Mouse (Mus musculus) kidney, postnatal 4 days (tissue): ENCODE results near the gene Tspan9.

ENCODE experiments used
- DNase-seq, 2 experiments: peaks; one replicate each; pipeline ENCODE4 v3.0.0; 2021; ENCODE audit warnings: mixed read lengths in 2 of 2

Gene Tspan9

GRCm38 (mm10) chr6:128075453-128076003, 67.9 kb downstream of the Tspan9 start:
- peak; percentile 57 to 64 for DNase-seq

DNA sequence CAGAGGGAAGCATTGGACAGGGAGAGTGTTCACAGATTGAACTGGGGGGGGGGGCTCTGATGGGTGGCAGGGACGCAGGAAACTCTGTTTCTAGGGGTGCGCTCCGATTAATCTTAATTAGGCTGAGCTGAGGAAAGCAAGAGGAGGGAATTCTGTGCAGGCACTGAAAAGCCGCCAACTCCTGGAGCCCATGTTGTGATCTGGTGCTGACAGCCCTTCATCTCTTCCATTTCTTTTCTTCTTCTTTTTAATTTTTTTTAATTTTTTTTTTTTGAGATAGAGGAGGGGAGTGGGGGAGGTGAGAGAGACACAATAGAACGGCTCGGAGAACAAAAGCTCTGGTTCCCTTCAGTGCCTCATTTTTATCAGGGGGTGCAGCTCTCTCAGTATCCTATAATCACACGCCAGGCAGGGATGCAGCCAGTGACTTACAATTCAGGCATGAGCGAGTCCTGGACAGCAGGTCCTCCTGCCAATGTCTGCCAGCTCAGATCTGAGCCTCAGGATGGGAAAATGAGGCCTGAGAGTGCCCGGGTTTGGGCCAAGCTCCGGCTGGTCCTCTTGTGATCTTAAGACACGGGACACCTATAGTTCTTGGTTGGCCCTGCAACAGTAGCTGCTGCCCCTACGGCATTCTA, 72.4 kb downstream of the Tspan9 start:
- DNase-seq: no peak

GRCm38 (mm10) chr6:128070072-128070872, 73.1 kb downstream of the Tspan9 start:
- no peak for DNase-seq

GRCm38 (mm10) chr6:128068144-128068543, 75.2 kb downstream of the Tspan9 start:
- no peak for DNase-seq

DNA sequence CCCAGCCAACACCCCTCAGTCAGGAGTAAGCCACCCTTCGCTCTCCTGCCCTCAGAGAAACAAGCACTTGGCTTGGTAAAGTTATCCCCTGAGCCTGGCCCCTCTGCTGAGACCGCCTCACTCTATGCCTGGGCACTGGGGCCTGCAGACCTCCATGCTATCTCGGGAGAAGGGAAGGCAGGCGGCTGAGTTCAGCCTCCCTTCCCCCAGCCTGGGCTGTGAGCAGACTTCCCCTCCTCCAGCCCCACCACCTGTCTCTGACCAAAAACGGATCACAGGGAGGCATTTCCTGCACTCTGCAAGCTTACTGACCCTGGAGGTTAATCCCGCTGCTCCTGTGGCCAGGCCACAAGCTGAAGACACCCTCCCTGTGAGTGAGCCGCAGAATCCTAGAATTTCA, 77.4 kb downstream of the Tspan9 start:
- peak; percentile 54 to 69 for DNase-seq

DNA sequence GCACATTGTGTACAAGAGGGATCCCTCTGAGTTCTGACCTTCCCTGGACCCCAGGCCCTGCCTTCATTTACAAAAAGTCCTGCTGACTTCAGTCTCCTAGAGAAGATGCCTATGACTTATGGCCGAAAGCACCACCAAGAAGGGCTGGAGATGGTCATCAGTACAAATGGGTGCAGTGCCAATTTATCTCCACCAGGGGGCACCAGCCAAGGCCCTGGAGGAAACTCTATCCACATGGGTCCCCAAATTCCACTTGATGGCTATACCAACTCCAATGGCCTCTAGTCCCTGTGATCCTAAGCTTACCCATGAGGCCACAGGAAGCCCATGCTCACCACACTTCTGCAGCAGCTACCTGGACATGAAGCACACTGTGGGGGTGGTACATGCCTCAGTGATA, 79.9 kb downstream of the Tspan9 start:
- DNase-seq: peak; percentile 69 to 70

- DNase-seq: no peak
Measured at GRCm38 (mm10) chr6:128062784-128063183, 80.6 kb downstream of the Tspan9 start.

DNA sequence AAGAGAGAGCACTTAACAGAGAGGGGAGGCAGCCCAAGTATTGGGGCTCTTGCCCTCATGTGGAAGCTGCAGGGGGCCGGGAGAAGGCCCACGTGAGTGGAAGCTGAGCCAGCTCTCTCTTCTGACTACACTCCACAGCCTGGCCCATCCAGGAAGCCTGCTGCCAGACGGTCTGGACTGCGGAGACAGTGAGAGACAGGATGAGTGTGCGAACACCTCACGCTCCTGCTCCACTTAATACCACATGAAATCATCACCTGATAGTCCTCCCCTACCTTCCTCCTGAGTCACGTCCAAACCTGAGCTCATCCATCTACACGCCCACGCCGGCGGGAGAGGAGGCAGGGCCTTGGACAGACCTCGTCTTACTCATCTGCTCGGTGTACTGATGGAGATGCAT, 81.2 kb downstream of the Tspan9 start:
- DNase-seq: no peak

DNA sequence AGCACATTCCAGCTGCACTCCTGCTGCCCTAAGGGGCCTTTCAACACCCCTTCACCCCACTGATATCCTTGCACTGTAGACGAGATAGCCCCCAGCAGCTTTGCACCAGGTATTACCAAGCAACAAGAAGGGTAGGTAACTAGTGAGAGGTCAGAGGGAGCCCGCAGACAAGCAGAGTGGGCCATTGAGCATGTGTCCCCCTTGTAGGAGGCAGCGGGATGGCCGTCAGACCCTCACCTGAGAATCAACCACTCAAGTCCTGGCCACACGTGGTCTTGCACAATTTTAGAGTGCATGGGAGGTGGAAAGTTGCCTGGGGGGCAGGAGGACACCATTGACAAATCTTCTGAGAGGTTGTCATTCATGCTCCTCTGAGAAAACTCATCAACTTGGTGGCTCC, 82.1 kb downstream of the Tspan9 start:
- no peak for DNase-seq

- DNase-seq: no peak
Measured at GRCm38 (mm10) chr6:128058570-128058969, 84.8 kb downstream of the Tspan9 start.

DNA sequence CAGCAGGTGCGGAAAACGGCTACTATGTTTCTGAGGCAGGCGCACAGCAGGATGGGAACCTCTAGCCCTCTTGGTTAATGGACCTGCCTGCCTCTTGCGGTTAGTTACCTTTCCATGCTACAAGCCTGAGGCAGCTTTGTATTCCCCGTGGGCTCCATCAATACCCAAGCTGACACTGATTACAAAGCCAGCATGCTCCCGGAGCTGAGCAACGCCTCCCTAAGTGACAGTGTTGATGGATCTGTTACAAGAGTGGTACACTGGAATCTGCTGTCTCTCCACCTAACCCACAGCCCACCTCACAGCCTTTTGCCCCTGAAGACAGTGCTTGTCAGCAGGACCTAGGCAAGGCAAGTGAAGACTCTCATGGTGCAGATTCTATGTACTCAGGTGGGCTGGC, 85.2 kb downstream of the Tspan9 start:
- no peak for DNase-seq

- DNase-seq: no peak
Measured at GRCm38 (mm10) chr6:128053000-128053732, 90.2 kb downstream of the Tspan9 start.

DNA sequence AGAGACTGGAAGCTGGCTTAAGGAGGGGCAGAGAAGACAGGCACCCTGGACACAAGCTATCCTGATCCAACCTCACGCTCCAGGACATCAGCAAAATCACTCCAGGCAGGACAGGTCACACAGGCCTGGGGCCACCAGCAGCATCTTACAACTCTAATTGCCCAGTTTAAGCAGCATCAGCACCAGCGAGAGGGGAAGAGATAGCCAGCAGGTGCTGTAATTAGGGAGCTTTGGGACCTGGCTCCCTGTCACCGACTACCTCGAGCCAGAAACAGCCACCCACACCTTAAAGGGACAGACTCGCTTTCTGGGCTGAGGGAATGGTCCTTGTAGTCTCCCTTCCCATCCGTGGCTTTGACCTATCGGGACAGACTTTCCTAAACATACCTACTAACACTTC, 95.7 kb downstream of the Tspan9 start:
- no peak for DNase-seq

DNA sequence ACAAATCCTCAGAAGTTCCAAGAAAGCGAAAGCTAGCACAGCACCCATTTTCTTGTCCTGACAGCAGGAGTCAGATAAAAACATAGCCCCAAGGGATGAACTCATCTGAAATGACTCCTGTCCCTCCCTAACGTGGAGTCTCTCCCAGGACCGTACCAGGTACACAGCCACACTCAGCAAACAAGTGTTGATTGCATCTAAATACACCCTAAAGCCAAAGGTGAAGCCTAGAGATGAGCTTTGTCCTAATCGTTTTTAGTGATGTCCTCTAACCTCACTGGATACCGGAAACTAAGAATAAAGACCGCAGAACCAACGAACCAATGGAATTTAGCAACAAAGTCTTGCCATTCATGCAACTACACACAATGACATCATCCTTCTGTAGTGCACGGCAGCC, 96.2 kb downstream of the Tspan9 start:
- DNase-seq: no peak

GRCm38 (mm10) chr6:128046799-128047198, 96.6 kb downstream of the Tspan9 start:
- DNase-seq: no peak

- DNase-seq: peak in 1 of 2 experiments; percentile 45
Measured at GRCm38 (mm10) chr6:128044691-128045090, 98.7 kb downstream of the Tspan9 start.

GRCm38 (mm10) chr6:128043486-128043885, 99.9 kb downstream of the Tspan9 start:
- no peak for DNase-seq

DNA sequence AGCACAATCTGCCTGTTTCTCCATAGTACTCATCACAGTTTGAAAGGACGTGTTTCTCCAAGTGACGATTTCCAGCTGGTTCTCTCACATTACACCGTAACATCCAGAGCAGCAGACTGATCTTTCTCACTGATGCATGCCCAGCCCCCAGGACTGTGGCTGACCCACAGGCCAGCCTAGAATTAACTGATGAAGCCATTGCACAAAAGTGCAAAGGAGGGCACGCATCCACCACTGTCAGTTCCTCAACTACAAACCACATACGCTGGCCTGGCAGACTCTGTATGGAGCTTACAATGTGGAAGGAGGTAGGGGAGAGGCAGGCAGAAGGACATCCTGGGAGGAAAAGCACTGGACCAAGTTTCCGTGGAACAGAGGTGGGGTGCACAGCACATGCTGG, 101.6 kb downstream of the Tspan9 start:
- no peak for DNase-seq

- no peak for DNase-seq
Measured at GRCm38 (mm10) chr6:128039077-128039766, 104.2 kb downstream of the Tspan9 start.

DNA sequence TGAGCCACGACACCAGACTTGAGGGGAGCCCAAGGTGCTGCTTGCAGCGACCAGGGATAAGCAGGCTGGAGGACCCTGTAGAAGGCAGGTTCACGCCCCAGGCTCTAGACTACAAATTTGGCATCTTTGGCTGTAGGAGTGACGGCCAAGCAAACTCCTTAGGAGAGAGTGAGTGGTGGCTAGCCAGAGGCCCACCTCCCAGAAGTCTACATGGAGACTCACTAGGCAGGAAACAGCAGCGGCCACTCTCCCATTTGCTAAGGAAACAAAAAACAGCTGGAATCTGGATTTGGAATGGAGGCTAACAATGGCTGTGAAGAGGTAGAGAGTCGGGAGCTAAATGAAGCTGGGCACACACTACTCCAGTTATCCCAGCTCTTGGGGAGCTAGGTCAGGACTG, 104.8 kb downstream of the Tspan9 start:
- peak in 1 of 2 experiments; percentile 44 for DNase-seq

GRCm38 (mm10) chr6:128036597-128036996, 106.8 kb downstream of the Tspan9 start:
- no peak for DNase-seq

DNA sequence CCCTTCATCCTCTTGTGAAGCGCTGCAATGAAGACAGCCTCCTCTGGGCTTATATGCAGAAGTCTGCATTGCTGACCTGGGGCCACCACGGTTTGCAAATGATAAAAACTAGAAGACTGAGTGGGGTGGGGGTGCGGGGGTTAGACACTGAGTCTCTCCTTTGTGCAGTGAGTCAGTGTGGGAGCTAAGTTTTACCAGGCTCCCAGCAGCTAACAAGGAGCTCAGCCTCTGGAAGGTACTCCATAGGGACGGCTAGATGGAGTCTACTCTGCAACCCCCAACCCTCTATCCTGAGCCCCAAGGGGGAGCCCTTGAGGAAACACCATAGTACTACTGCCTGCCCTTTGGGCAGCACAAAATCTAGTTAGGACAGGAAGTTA, 107.5 kb downstream of the Tspan9 start:
- peak; percentile 36 to 51 for DNase-seq
